Mouse (Mus musculus) stomach, postnatal 0 days (tissue): ENCODE measurements around the gene Cep83. TPM values are rescaled to one million over a fixed set of nuclear protein-coding genes. Genes with fewer than 3 reads are reported as not detected.

Source experiments
- ATAC-seq: fragments of 200-750 bp; cut with Nextera tagmentation; 2 replicates; pipeline ENCODE4 v1.8.0; 2017; ENCODE audit not compliant: low FRiP score, low TSS enrichment
- DNase-seq: peaks from one replicate; pipeline ENCODE4 v3.0.0-alpha.2; 2016; ENCODE audit warnings: low spot score
- H3K27ac ChIP-seq: fragments of 300-500 bp; sonication (generic); replicated peaks from 2 replicates; pipeline ENCODE4 v1.5.1; 2014; ENCODE audit warnings: mild to moderate bottlenecking, control low read depth
- H3K27me3 ChIP-seq: fragments of 300-500 bp; sonication (generic); 2 replicates; pipeline ENCODE4 v1.6.1; 2014; ENCODE audit warnings: low read length; ENCODE audit not compliant: control insufficient read depth, insufficient read depth
- H3K36me3 ChIP-seq: fragments of 300-500 bp; sonication (generic); 2 replicates; pipeline ENCODE4 v1.6.1; 2014; ENCODE audit warnings: low read length, mixed read lengths; ENCODE audit not compliant: control insufficient read depth, insufficient read depth
- H3K4me1 ChIP-seq: fragments of 300-500 bp; sonication (generic); replicated peaks from 2 replicates; pipeline ENCODE4 v1.6.1; 2014; ENCODE audit warnings: antibody characterized with exemption; ENCODE audit not compliant: control insufficient read depth, insufficient read depth
- H3K4me2 ChIP-seq: fragments of 300-500 bp; sonication (generic); replicated peaks from 2 replicates; pipeline ENCODE4 v1.6.1; 2014; ENCODE audit warnings: low read depth, mild to moderate bottlenecking, control low read depth, moderate library complexity
- H3K4me3 ChIP-seq: fragments of 300-500 bp; sonication (generic); 2 replicates; pipeline ENCODE4 v1.5.1; 2014; ENCODE audit warnings: low read depth, low read length, control low read depth
- H3K9ac ChIP-seq: fragments of 300-500 bp; sonication (generic); 2 replicates; pipeline ENCODE4 v1.6.1; 2014; ENCODE audit warnings: mild to moderate bottlenecking, low read length, control low read depth, mixed read lengths
- H3K9me3 ChIP-seq: fragments of 300-500 bp; sonication (generic); 2 replicates; pipeline ENCODE4 v1.6.1; 2016; ENCODE audit warnings: low read length; ENCODE audit not compliant: control insufficient read depth
- CTCF ChIP-seq: IDR thresholded peaks from 2 replicates; pipeline ENCODE4 v1.5.1; 2016; ENCODE audit warnings: antibody characterized with exemption, low read depth, mild to moderate bottlenecking, moderate library complexity
- EP300 ChIP-seq: optimal IDR thresholded peaks from 2 replicates; pipeline ENCODE3; 2016; ENCODE audit warnings: antibody characterized with exemption
- WGBS: fragments of 180-500 bp; shearing (Covaris S2); extraction: QIAGEN DNeasy Blood & Tissue Kit; methylation state at CpG from one replicate; pipeline ENCODE4 v1.1.7; 2014; 5-methylcytosine and 5-hydroxymethylcytosine counted together
- polyA plus RNA-seq: library from polyadenylated mRNA; unstranded; fragments of >200 nt; fragmentation: Nextera tagmentation; extraction: Ambion mirVana; gene quantifications from 2 replicates; pipeline ENCODE4 v1.2.1, GENCODE M21; 2015

Gene Cep83
- polyA plus RNA-seq, 1 experiment from 2014 or later: 9.9 TPM

- WGBS: 85% methylated on average over 3 of the region's 3 CpGs
- ATAC-seq: no peak
- no peaks in the 10 kb centered on the region for H3K9me3 ChIP-seq
Measured at GRCm38 (mm10) chr10:94780618-94781262, 92.3 kb downstream of the Cep83 start.

GRCm38 (mm10) chr10:94789205-94789604, 100.8 kb downstream of the Cep83 start:
- H3K4me1 ChIP-seq: no peaks in the 10 kb centered on the region
- WGBS: 49% methylated on average over 3 of the region's 3 CpGs
- ATAC-seq: no peak
- no peak for DNase-seq
- H3K9me3 ChIP-seq: no peaks in the 10 kb centered on the region
- no peak overlapping the region for H3K9ac ChIP-seq
- H3K27me3 ChIP-seq: no peaks in the 10 kb centered on the region
- H3K27ac ChIP-seq: no peak overlapping the region
- TF ChIP-seq EP300: no peak
- TF ChIP-seq CTCF: no peak
- H3K4me2 ChIP-seq: no peak overlapping the region
- peaks cover 3% of the 10 kb centered on the region; the same call in 1 of the 2 replicates for H3K36me3 ChIP-seq
- no peak overlapping the region for H3K4me3 ChIP-seq

More at GRCm38 (mm10) chr10:94780618-94781262, 92.3 kb downstream of the Cep83 start:
- no peak for DNase-seq
- Histone ChIP-seq H3K27ac (no peak overlapping the region), H3K9ac (no peak overlapping the region), H3K36me3 (no peaks in the 10 kb centered on the region), H3K27me3 (no peaks in the 10 kb centered on the region), H3K4me1 (no peaks in the 10 kb centered on the region), H3K4me2 (no peak overlapping the region), H3K4me3 (no peak overlapping the region)
- TF ChIP-seq CTCF (no peak), EP300 (no peak)

- Histone ChIP-seq H3K27me3 (no peaks in the 10 kb centered on the region), H3K4me2 (no peak overlapping the region), H3K9me3 (no peaks in the 10 kb centered on the region), H3K9ac (no peak overlapping the region), H3K4me3 (no peak overlapping the region), H3K4me1 (no peaks in the 10 kb centered on the region), H3K27ac (no peak overlapping the region), H3K36me3 (0 out of 2 replicates have a peak, but pooled peaks cover 4% of the 10 kb centered on the region)
- DNase-seq (no peak), ATAC-seq (no peak)
- WGBS: 96% methylated on average over 3 of the region's 3 CpGs
- TF ChIP-seq EP300: no peak
- no peak for TF ChIP-seq CTCF
Measured at GRCm38 (mm10) chr10:94793914-94794313, 105.5 kb downstream of the Cep83 start.

- Histone ChIP-seq H3K4me2 (no peak overlapping the region), H3K4me1 (no peaks in the 10 kb centered on the region), H3K27me3 (no peaks in the 10 kb centered on the region), H3K4me3 (no peak overlapping the region), H3K27ac (no peak overlapping the region), H3K9me3 (no peaks in the 10 kb centered on the region), H3K36me3 (0 out of 2 replicates have a peak, but pooled peaks cover 4% of the 10 kb centered on the region), H3K9ac (no peak overlapping the region)
- DNase-seq (no peak), ATAC-seq (no peak)
- 87% methylated on average over 5 of the region's 5 CpGs for WGBS
- TF ChIP-seq EP300 (no peak), CTCF (no peak)
Measured at GRCm38 (mm10) chr10:94794666-94795244, 106.3 kb downstream of the Cep83 start.

GRCm38 (mm10) chr10:94798128-94798527, 109.7 kb downstream of the Cep83 start:
- Histone ChIP-seq H3K9me3 (no peaks in the 10 kb centered on the region), H3K4me3 (no peak overlapping the region), H3K9ac (no peak overlapping the region), H3K4me2 (no peak overlapping the region), H3K27ac (no peak overlapping the region), H3K36me3 (0 out of 2 replicates have a peak, but pooled peaks cover 4% of the 10 kb centered on the region), H3K4me1 (no peaks in the 10 kb centered on the region), H3K27me3 (no peaks in the 10 kb centered on the region)
- ATAC-seq (no peak), DNase-seq (no peak)
- WGBS: 53% methylated on average over 5 of the region's 5 CpGs
- no peak for TF ChIP-seq CTCF
- TF ChIP-seq EP300: no peak

- H3K4me3 ChIP-seq: no peak overlapping the region
- ATAC-seq: no peak
- no peak overlapping the region for H3K9ac ChIP-seq
- no peak overlapping the region for H3K27ac ChIP-seq
- TF ChIP-seq EP300 (no peak), CTCF (no peak)
- 39% methylated on average over 2 of the region's 2 CpGs for WGBS
- DNase-seq: no peak
- H3K9me3 ChIP-seq: no peaks in the 10 kb centered on the region
- no peak overlapping the region for H3K4me2 ChIP-seq
- 0 out of 2 replicates have a peak, but pooled peaks cover 4% of the 10 kb centered on the region for H3K36me3 ChIP-seq
- H3K27me3 ChIP-seq: no peaks in the 10 kb centered on the region
- no peaks in the 10 kb centered on the region for H3K4me1 ChIP-seq
Measured at GRCm38 (mm10) chr10:94799485-94800239, 111.2 kb downstream of the Cep83 start.
